Mouse (Mus musculus): ENCODE measurements at regions not wholly inside any gene's neighbourhood (a gene's known extent, or its start where the extent isn't known, plus 50 kb on each side); places are given as distances from the start of the nearest gene placed in this dataset.

DNA sequence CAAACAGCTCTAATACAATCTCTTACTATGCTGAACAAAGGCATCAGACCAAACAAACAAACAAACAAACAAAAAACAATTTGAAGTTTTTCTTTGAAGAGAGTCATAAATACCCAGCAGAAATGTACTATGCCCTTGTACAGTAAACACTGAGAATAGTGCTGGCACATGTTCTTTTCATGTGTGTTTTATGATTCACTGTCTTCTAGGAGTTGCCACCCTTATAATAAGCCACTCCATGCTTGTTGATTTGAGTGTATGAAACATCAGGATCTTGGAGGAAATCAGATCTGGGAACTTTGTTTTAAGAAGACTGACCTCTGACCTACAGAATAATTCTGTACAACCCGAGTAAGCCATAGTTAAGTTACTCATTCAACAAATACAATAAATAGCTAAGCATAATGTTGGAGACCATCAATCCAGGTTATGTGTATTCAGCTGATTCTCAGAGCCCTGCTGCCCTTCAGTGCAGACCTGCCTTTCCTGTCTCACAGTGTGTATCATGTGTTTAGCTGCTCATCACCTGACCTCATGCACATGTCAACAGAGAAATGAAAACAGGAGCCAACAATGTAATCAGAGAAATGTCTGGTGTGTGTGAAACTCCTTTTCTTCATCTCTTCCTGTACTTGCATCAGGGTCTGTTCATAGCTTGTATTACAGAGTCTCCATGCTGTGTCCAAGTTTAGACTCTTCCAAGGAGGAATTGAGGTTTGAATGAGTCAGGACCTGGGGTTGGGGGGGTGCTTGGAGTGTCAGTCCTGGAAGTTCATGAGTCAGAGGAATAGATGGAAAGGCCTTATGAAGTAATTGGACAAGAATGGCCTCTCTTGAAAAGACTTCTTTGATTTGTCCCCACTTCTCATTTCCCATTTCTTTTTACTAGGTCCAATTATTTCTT is 596.8 kb upstream of the Camk1g start:
- no peaks in the 10 kb centered on the region; the same call in 1 of the 2 replicates for H3K27me3 ChIP-seq (replicated peaks; ENCODE audit: low read depth, poor library complexity, severe bottlenecking)
- WGBS = 40% methylated on average over 1 of the region's 1 CpGs
- H3K27ac ChIP-seq (replicated peaks) = no peak overlapping the region
- H3K4me1 ChIP-seq = peaks cover 12% of the 10 kb centered on the region
- DNase-seq (ENCODE audit: low spot score) = no peak
- H3K36me3 ChIP-seq (replicated peaks) = no peaks in the 10 kb centered on the region
- H3K9me3 ChIP-seq = no peaks in the 10 kb centered on the region
- no peak overlapping the region for H3K4me3 ChIP-seq

DNA sequence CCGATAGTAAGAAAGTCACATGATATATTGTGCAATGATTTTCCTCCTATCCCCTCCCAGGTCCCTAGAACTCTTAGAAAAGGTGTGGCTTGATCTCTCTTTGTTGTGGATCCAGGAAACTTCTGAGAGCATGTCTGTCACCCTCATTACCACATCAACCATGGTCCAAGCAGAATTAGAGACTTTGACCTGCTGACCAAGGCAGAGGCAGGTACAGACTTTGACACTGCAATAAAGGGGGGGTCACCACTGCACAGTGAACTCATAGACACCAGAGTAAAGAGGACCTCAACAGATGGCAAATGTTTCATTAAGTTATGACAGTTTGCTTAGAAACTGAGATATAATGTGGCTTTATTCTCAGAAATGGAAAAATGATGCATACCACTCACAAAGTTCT is 595.2 kb upstream of the Camk1g start:
- Histone ChIP-seq H3K9me3 (no peaks in the 10 kb centered on the region), H3K4me3 (no peak overlapping the region), H3K27ac (replicated peaks) (no peak overlapping the region), H3K4me1 (peaks cover 4% of the 10 kb centered on the region; the same call in 1 of the 2 replicates), H3K36me3 (replicated peaks) (no peaks in the 10 kb centered on the region), H3K27me3 (replicated peaks; ENCODE audit: low read depth, poor library complexity, severe bottlenecking) (no peaks in the 10 kb centered on the region; the same call in 1 of the 2 replicates)
- DNase-seq (ENCODE audit: low spot score) = no peak
- 88% methylated on average over 1 of the region's 1 CpGs for WGBS

GRCm38 (mm10) chr1:193951936-193952335 is 581.8 kb upstream of the Camk1g start:
- Histone ChIP-seq H3K9me3 (no peaks in the 10 kb centered on the region), H3K36me3 (replicated peaks) (no peaks in the 10 kb centered on the region), H3K27me3 (replicated peaks; ENCODE audit: low read depth, poor library complexity, severe bottlenecking) (no peaks in the 10 kb centered on the region), H3K4me3 (no peak overlapping the region), H3K27ac (replicated peaks) (no peak overlapping the region), H3K4me1 (no peaks in the 10 kb centered on the region)
- no peak for DNase-seq (ENCODE audit: low spot score)

- Histone ChIP-seq H3K4me3 (no peak overlapping the region), H3K27me3 (replicated peaks; ENCODE audit: low read depth, poor library complexity, severe bottlenecking) (no peaks in the 10 kb centered on the region), H3K27ac (replicated peaks) (no peak overlapping the region), H3K4me1 (no peaks in the 10 kb centered on the region), H3K9me3 (no peaks in the 10 kb centered on the region), H3K36me3 (replicated peaks) (no peaks in the 10 kb centered on the region)
- no peak for DNase-seq (ENCODE audit: low spot score)
Measured at GRCm38 (mm10) chr1:193949817-193950216, 579.7 kb upstream of the Camk1g start.

DNA sequence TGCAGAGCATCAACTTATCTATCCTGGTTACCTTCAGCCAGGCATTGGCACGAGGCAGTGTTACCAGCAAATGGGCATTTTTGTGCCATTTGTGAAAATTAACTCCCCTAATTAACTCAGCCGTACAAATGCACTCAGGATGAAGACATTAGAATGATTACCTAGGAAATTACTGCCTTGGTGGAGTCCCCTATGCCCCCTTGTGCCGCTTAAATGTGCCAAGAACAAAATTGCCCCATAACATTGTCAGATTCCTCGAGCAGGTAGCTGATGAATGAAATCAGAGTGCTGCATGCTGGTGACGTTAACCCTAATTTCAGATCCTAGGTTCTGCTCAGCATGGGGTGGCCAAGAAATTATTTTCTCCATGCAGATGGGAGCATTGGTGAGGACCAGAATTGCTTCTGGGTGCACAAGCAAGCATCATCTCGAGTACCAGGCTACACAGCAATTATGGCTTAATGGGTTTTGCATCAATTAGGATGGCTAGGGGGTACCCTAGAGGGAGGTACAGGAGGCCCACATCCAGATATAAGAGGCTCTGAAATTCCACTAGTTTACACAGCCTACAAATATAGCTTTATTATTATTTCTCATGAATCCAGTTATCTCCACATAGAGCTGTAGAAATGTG is 577.0 kb upstream of the Camk1g start:
- no peak overlapping the region for H3K4me3 ChIP-seq
- no peaks in the 10 kb centered on the region for H3K36me3 ChIP-seq (replicated peaks)
- H3K4me1 ChIP-seq = no peaks in the 10 kb centered on the region
- H3K9me3 ChIP-seq = no peaks in the 10 kb centered on the region
- WGBS = 74% methylated on average over 6 of the region's 6 CpGs
- H3K27ac ChIP-seq (replicated peaks) = no peak overlapping the region
- H3K27me3 ChIP-seq (replicated peaks; ENCODE audit: low read depth, poor library complexity, severe bottlenecking) = no peaks in the 10 kb centered on the region
- no peak for DNase-seq (ENCODE audit: low spot score)

DNA sequence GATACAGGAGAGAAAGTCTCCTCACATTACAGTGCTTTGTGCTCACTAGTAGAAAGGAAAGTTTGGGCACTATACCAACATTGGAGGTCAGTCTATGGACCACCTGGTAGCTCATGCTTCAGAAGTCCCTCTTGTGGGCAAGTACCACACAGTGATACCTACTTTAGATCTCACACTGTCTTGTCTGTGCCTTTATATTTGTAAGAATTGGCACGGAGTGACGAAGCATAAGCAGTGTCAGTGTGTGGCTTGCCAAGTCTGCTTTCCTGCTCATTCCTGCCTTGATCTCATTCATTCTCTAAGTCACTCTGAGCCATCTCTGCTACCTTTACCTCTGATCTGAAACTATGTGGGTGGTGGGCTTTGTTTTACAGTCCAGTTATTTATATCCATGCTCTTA is 565.9 kb upstream of the Camk1g start:
- 87% methylated on average over 2 of the region's 2 CpGs for WGBS
- DNase-seq (ENCODE audit: low spot score) = no peak

GRCm38 (mm10) chr1:193934308-193934707 is 564.2 kb upstream of the Camk1g start:
- no peak overlapping the region for H3K4me3 ChIP-seq
- no peaks in the 10 kb centered on the region for H3K27me3 ChIP-seq (replicated peaks; ENCODE audit: low read depth, poor library complexity, severe bottlenecking)
- no peaks in the 10 kb centered on the region for H3K9me3 ChIP-seq
- WGBS = 20% methylated on average over 1 of the region's 1 CpGs
- H3K27ac ChIP-seq (replicated peaks) = no peak overlapping the region
- no peak for DNase-seq (ENCODE audit: low spot score)
- H3K4me1 ChIP-seq = no peaks in the 10 kb centered on the region
- H3K36me3 ChIP-seq (replicated peaks) = no peaks in the 10 kb centered on the region

More for the DNA sequence above, 565.9 kb upstream of the Camk1g start:
- no peak overlapping the region for H3K4me3 ChIP-seq
- H3K27ac ChIP-seq (replicated peaks) = no peak overlapping the region
- no peaks in the 10 kb centered on the region for H3K9me3 ChIP-seq
- no peaks in the 10 kb centered on the region for H3K27me3 ChIP-seq (replicated peaks; ENCODE audit: low read depth, poor library complexity, severe bottlenecking)
- no peaks in the 10 kb centered on the region for H3K36me3 ChIP-seq (replicated peaks)
- no peaks in the 10 kb centered on the region for H3K4me1 ChIP-seq

DNA sequence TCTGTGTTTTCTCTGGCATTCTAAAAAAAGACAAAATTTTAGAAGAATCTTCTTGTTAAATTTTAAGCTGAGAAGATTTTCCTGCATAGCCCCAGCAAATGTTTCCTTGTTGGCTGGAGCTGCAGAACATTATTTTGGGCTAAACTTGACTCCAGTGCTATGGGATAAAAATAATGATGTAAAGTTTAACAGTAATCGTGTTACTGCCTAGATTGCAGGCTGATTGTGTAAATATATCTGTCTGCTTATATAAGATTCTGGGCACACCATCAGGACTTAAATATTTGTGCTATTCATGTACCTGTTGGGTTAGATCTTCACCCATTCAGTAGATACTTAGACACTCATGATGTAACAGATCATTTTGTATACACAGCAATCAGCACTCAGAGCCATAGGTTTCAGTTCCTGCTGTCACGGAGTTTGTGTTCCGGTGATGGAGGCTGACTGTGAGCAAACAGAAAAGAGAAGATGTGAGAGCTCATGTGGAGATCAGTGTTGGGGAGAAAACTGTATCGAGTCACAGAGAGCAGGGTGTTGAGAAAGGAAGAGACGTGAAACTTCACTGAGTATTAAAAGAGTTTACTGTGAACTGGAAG is 561.1 kb upstream of the Camk1g start:
- H3K27ac ChIP-seq (replicated peaks) = no peak overlapping the region
- no peak for DNase-seq (ENCODE audit: low spot score)
- H3K9me3 ChIP-seq = no peaks in the 10 kb centered on the region
- no peaks in the 10 kb centered on the region for H3K36me3 ChIP-seq (replicated peaks)
- 83% methylated on average over 5 of the region's 5 CpGs for WGBS
- H3K4me3 ChIP-seq = no peak overlapping the region
- H3K27me3 ChIP-seq (replicated peaks; ENCODE audit: low read depth, poor library complexity, severe bottlenecking) = no peaks in the 10 kb centered on the region
- no peaks in the 10 kb centered on the region for H3K4me1 ChIP-seq

DNA sequence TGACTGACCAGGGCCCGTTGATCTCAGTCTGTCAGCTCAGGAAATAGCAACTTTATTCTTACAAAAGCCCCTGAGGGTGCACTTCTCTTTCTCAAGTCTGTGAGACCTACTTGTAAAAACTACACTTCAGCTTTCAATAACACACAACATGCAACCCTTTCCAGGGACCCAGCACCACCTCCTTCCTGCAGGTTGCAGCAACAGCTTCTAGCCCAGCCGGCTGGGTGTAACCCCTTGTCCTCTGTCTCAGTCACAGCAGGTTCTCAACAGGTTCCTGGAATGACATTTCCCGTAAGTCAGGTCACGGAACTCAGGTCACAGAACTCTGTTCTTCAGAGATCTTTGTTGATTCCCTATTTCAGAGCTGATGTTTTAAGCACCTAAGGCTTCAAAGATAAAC is 558.5 kb upstream of the Camk1g start:
- WGBS = 64% methylated on average over 4 of the region's 4 CpGs
- DNase-seq (ENCODE audit: low spot score) = no peak
- H3K4me3 ChIP-seq = no peak overlapping the region
- H3K9me3 ChIP-seq = no peaks in the 10 kb centered on the region
- H3K4me1 ChIP-seq = no peaks in the 10 kb centered on the region
- no peaks in the 10 kb centered on the region for H3K27me3 ChIP-seq (replicated peaks; ENCODE audit: low read depth, poor library complexity, severe bottlenecking)
- H3K36me3 ChIP-seq (replicated peaks) = no peaks in the 10 kb centered on the region
- no peak overlapping the region for H3K27ac ChIP-seq (replicated peaks)

GRCm38 (mm10) chr1:193922756-193923155 is 552.7 kb upstream of the Camk1g start:
- no peak for DNase-seq (ENCODE audit: low spot score)
- WGBS = 79% methylated on average over 4 of the region's 4 CpGs

GRCm38 (mm10) chr1:193919243-193919642 is 549.1 kb upstream of the Camk1g start:
- Histone ChIP-seq H3K36me3 (replicated peaks) (no peaks in the 10 kb centered on the region), H3K27ac (replicated peaks) (no peak overlapping the region), H3K4me3 (no peak overlapping the region), H3K9me3 (no peaks in the 10 kb centered on the region), H3K27me3 (replicated peaks; ENCODE audit: low read depth, poor library complexity, severe bottlenecking) (no peaks in the 10 kb centered on the region), H3K4me1 (no peaks in the 10 kb centered on the region)
- DNase-seq (ENCODE audit: low spot score) = no peak
- 64% methylated on average over 3 of the region's 3 CpGs for WGBS

More at GRCm38 (mm10) chr1:193922756-193923155, 552.7 kb upstream of the Camk1g start:
- Histone ChIP-seq H3K27ac (replicated peaks) (no peak overlapping the region), H3K27me3 (replicated peaks; ENCODE audit: low read depth, poor library complexity, severe bottlenecking) (no peaks in the 10 kb centered on the region), H3K4me1 (no peaks in the 10 kb centered on the region), H3K4me3 (no peak overlapping the region), H3K9me3 (no peaks in the 10 kb centered on the region), H3K36me3 (replicated peaks) (no peaks in the 10 kb centered on the region)

- Histone ChIP-seq H3K4me3 (no peak overlapping the region), H3K27me3 (replicated peaks; ENCODE audit: low read depth, poor library complexity, severe bottlenecking) (no peaks in the 10 kb centered on the region), H3K4me1 (no peaks in the 10 kb centered on the region), H3K27ac (replicated peaks) (no peak overlapping the region), H3K9me3 (no peaks in the 10 kb centered on the region), H3K36me3 (replicated peaks) (no peaks in the 10 kb centered on the region)
- DNase-seq (ENCODE audit: low spot score) = no peak
Measured at GRCm38 (mm10) chr1:193905711-193906110, 535.6 kb upstream of the Camk1g start.

DNA sequence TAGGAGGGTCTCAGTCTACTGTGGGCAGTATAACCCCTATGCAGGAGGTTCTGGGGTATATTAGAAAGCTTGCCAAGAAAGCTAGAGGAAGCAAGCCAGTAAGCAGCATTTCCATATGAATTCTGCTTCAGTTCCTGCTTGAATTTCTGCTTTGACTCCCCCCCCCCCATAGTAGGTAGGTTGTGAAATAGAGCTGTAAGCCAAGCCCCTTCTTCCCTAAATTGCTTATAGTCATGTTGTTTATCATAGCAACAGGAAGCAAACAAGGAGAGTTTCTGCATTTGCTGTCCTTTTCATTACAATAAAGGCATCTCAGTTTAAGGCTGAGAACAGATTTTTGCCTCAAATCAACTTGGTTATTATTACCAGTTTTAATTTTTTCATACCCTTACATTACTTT is 524.0 kb upstream of the Camk1g start:
- Histone ChIP-seq H3K36me3 (replicated peaks) (no peaks in the 10 kb centered on the region), H3K4me3 (no peak overlapping the region), H3K27me3 (replicated peaks; ENCODE audit: low read depth, poor library complexity, severe bottlenecking) (no peaks in the 10 kb centered on the region), H3K27ac (replicated peaks) (no peak overlapping the region), H3K4me1 (0 out of 2 replicates have a peak, but pooled peaks cover 7% of the 10 kb centered on the region), H3K9me3 (no peaks in the 10 kb centered on the region)
- no peak for DNase-seq (ENCODE audit: low spot score)
